Mouse (Mus musculus): ENCODE measurements around the gene A030005K14Rik. TPM values are rescaled to one million over a fixed set of nuclear protein-coding genes. Genes with fewer than 3 reads are reported as not detected.
A peak's percentile ranks its signal among the peaks of the same experiment; 100 is the strongest.

A030005K14Rik gene
- total RNA-seq (2014; fragmentation: Nextera tagmentation): not detected in 2 replicates
- total RNA-seq (2017): not detected in 2 replicates

DNA sequence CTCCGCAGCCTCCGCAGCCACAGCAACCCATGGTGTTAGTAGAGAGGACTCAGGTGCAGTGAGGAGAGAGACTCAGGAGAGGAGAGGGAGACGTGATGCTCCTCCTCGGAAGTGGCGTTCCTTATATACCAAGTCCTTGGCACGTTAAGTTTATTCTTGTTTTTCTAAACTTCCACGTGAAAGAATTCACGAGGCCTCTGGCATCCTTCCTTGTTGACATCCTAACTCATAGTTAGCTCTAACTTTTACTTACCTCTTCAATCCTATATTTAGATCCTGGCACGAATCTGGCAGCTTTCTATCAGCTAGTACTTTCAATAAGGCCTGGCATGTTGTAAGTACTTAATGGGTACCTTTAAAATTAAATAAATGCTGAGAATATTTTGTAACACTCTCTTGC lies at the start of gene A030005K14Rik:
TSS of gene A030005K14Rik (minus strand) at position 101 of the 400 bp plus-strand sequence.
- no peak for ATAC-seq (replicated peaks; ENCODE audit: low FRiP score, low TSS enrichment, poor library complexity, severe bottlenecking)

DNA sequence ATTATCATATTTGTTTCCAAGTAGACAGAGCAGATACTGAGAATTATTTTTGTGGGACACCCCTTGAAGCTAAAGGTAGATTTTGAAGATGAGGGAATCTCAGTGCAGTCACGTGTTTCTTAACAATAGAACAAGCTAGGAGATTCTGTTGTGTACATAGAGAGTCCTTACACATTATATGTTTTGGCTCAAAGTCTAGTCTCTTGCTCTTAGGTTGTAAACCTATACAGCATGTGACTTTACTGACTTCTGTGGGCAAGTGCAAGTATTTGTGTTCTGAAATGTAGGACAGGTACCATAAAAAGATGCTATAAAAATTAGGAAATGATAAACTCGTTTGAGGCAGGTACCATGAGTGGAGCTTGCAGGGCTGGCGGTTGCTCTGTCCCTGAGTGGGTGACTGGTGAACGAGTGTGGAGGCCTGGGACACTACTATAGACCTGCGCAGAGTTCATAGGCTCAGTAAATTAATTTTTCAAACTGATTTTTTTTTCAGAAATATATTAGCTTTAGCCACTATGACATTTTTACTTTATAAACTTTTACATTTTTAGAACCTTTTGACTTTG lies 48.3 kb upstream of the A030005K14Rik start:
- ATAC-seq (replicated peaks; ENCODE audit: low FRiP score, low TSS enrichment, poor library complexity, severe bottlenecking): no peak

DNA sequence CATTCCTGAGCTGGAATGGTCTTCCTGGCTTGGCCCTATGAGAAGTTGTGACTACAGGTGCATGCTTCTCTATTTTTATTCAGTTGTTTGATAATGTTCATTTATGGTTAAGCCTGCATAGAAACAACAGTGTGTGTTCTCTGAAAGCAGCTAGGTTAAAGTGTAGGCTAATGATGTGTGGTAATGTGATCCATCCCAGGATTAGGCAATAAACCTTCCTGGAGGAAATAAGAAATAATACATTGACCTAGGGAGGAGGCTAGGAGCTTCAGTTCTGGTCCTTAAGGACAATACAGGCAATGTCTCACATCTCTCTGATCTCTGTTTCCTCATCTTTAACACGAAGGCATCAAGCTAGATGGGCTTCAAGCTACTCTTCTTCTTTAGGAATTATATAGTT lies 46.3 kb upstream of the A030005K14Rik start:
- no peak for ATAC-seq (replicated peaks; ENCODE audit: low FRiP score, low TSS enrichment, poor library complexity, severe bottlenecking)

DNA sequence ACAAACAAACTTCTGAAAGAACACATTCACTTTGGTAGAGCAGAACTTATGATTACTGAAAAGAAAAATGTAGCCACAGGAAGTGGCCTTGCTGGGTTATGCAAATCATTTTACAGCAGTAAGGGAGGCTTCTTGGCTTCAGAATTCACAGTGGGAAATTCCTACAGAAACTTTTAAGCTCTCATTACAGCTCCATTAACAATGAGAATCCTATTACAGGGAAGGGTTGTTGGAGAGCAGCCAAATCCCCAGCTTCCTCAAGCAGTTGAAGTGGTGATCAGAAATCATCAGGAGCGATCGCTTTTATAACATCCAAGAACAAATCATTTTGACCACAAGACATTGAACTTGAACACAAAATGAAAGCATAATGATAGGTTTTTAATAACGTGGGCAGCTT lies 42.7 kb upstream of the A030005K14Rik start:
- no peak for ATAC-seq (replicated peaks; ENCODE audit: low FRiP score, low TSS enrichment, poor library complexity, severe bottlenecking)

DNA sequence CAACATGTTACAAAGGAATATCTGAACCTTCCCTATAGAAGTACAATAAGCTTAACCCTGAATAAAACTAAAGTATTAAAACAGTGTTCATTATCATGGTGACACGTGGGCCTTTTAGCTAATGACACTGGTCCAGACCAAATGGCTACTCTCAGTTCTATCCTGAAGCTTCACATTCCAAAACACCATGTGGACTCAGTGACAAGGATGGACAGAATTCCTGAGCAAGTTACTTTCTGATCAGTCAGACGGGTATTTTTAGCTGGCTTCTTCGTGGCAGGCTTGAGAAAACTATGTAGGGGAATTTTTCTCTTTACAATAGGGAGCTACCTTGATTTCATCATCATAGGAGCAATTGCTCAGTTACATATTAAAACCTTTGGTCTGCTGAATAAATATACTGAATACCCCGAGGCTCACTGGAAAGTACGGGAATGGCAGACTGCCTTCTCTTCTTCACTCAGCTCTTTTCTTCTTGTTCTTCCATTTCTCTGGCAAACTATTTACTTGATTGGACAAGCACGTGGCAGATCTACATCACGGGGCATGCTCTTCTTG lies 40.5 kb upstream of the A030005K14Rik start:
- ATAC-seq (replicated peaks; ENCODE audit: low FRiP score, low TSS enrichment, poor library complexity, severe bottlenecking): no peak

DNA sequence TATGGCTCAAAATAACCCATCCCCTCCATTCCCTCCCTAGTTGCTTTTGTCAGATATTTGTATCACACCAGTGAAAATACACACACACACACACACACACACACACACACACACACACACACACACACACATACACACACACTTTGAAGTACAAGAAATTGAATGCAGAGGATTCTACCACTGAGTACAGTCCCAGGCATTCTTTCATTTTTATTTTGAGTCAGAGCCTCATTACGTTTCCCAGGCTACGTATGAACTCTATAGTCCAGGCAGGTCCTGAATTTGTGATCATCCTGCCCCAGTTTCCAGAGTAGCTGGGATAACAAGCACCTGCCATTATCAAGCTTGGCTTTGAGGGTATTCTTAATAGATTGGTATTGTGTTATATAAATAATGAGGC lies 40.0 kb upstream of the A030005K14Rik start:
- ATAC-seq (replicated peaks; ENCODE audit: low FRiP score, low TSS enrichment, poor library complexity, severe bottlenecking): no peak

DNA sequence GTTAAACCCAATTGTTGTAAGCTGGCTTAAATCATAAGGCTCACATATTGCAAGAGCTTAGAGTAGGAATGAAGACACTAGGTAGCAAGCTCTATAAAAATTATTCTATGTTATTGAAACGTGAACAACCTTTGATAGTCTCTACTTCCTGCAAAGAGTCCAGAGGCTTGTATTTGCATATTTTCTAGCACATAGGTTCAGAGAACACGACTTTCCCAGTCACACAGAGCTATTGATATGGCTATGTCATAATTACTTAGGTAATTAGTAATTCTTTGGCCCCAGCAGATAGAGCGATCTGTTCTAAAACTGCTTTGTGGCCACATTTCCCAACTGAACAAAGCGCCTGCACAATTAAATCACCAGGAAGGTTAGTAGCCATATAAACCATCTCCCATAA lies 37.8 kb upstream of the A030005K14Rik start:
- ATAC-seq (replicated peaks; ENCODE audit: low FRiP score, low TSS enrichment, poor library complexity, severe bottlenecking): no peak

DNA sequence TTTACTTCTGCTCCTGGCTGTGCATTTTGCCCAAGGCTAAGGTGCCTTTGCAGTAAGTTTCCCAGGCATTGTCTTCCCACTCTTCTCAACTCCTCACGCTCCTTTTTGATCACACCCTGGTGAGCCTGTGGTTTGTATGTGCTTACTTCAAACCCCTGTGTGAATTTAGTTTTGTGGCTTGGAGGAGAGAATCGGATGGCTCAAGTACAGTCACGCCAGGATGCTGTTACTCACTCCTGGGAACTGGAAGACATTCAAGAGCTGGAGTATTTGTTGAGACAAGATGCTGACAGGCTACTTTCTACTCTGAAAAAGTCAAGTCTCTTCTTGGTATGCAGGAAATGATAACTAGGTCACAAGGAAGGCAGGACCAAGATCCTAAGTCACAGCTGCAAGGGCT lies 32.1 kb upstream of the A030005K14Rik start:
- no peak for ATAC-seq (replicated peaks; ENCODE audit: low FRiP score, low TSS enrichment, poor library complexity, severe bottlenecking)

DNA sequence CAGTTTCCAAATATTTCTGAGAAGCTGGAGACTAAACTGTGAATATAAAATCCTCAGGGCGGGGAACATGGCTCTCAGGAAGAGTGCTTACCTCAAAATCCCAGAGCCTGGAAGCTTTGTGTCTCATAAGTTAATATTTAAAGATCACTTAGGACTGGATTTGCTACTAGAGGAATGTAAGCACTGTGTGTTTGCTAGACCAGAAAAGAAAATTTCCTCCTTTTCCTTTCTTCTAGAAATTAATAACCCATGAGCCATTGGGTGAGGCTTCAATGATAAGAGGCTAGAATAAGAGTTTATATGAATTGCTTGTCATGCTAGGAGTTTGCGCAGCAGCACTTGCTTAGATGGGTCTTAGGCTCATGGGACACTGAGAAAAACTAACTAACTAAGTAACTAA lies 25.6 kb upstream of the A030005K14Rik start:
- ATAC-seq (replicated peaks; ENCODE audit: low FRiP score, low TSS enrichment, poor library complexity, severe bottlenecking): no peak

DNA sequence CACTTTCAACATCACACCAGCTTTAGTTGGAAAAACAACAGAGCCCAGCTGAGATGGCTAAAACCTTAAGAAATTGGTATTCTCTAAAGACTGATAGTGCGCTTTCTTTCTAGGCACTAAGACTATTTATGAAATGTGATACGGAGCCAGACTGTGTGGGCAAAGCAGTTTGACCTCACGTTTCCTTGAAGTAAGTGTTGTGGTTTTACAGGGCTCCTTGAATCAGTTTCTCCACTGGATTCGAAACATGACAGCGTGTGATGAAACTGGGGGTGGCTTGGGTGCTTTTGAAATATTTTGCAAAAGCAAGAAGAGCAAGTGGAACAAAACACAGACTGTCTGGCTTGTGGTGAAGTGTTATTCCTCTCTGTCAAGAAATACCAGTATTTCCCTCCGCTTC lies 17.8 kb upstream of the A030005K14Rik start:
- no peak for ATAC-seq (replicated peaks; ENCODE audit: low FRiP score, low TSS enrichment, poor library complexity, severe bottlenecking)

DNA sequence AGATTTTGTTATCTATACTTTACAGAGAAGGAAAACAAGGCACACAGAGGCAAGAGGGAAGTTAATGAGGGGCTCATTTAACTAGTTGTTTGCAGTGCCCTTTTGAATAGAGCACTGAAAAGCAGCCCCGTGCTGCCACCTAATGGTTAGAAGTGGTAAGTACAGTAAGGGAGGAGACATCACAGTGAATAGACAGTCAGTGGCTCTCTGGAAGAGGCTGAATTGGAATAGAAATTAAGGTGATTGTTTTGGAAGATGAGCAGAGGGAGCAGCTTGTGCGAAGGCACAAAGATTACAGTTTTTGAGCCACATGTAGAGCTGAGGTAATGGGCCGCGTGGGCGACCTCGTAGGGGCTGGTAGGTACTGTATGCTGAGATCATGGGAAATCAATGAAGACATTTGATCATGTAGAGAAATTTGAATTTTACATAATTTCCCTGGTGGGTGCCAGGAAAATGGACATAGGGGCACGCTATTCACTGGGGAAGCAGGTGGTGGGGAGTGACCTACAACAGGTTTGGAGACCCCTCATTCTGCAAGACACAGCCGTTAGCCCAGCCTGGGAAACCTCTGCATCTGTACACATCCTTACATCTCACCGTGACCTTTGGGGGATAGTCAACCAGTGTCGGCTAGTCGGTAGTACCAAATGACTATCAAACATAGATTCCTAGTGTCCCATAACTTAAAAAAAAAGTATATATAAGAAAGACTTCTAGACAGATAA lies 17.2 kb upstream of the A030005K14Rik start:
- peak; percentile 90 for ATAC-seq (replicated peaks; ENCODE audit: low FRiP score, low TSS enrichment, poor library complexity, severe bottlenecking)

DNA sequence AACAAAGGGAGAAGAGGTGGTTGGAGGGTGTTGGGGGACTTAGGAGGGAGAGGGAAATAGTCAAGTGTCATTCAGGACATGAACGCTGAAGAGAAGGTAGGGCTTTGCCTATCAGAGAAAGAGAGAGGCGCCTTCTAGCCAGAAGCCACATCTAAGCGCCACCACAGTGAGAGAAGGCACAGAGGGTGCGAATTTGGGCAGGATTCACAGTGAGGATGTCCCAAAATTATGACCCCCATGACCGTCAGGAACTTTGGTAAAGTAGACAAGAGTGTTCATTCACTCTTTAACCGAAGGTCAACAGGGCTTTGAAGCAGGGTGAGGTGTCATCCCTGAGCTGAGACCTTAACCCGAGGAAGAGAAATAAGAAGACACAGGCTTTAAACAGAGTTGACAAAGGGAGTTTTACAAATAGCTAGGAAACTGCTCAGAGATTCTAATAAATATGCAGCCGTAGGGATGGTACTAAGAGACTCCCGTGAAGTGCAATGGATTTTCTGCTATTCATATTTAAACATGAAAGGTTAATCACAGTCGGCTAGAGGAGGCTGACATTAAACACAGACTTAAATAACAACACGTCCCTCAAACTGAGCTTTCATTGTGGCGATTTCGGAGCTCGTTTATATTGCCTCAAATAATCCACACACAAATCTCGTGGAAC lies 16.5 kb upstream of the A030005K14Rik start:
- no peak for ATAC-seq (replicated peaks; ENCODE audit: low FRiP score, low TSS enrichment, poor library complexity, severe bottlenecking)

DNA sequence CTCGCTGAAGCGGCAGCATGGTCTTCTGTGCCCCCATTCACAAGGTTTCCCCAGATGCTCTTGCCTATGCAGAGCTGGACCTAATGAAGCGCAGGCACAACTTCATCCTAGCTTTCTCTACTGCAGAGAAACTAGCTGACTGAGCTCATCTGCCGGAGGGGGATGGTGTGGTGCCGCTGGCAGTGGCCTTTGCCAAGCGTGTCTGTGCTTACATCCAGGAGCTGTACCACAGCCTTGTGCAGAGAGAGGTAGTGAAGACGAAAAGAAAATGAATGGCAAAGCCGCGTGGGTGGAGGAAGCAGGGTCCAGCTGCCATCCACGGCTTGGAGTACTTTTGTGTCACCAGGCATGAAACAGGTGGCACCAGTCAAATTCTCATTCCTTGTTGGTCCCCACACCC lies 8.0 kb upstream of the A030005K14Rik start:
- ATAC-seq (replicated peaks; ENCODE audit: low FRiP score, low TSS enrichment, poor library complexity, severe bottlenecking): no peak

DNA sequence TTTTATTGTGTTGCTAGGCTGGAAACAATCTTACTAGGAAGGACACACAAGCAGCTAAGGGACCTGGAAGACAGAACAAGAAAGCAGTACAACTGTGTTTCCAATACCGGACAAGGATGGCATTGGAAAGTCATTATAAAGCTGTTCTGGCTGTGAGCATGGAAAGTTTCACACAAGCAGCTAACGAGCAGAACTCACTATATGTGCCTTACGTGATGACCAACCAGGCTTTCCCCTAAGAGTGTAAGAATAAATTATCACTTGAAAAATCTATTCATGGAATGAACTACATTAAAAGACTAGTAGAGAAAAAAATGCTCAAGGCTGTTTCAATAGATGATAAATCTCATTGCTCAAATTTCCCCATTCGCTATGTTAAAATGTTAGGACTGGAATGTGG lies 7.4 kb upstream of the A030005K14Rik start:
- ATAC-seq (replicated peaks; ENCODE audit: low FRiP score, low TSS enrichment, poor library complexity, severe bottlenecking): no peak

DNA sequence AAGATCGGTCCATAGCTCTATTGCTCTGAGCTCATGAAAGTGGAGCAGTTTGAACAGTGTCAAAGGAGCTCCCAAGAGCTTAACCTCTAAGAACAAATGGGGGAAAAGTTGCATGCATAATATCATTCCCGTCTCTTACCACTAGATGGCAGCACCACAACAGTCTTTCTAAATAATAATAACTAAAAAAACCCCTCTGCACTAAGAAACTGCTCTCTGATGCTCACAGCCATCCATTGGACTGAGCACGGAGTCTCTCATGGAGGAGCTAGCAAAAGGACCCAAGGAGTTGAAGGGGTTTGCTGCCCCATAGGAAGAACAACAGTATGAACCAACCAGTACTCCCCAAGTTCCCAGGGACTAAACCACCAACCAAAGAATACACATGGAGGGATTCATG lies 5.7 kb upstream of the A030005K14Rik start:
- ATAC-seq (replicated peaks; ENCODE audit: low FRiP score, low TSS enrichment, poor library complexity, severe bottlenecking): no peak

DNA sequence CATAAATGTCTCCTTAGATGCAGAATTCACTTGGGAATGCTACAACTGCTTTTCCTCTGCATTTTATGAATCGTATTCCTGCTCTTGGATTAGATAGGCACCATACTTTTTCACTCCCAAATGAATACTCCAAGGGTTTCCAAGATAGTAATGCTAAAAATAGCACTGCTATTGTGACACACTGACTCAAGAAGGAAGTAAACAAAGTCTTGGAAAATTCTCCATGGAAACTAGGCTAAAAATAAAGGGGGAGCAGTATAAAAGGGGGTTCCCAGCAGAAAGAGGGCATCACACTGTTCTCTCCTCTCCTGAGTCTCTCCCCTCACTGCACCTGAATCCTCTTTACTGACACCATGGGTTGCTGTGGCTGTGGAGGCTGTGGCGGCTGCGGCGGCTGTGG lies 1.5 kb upstream of the A030005K14Rik start, which contains the start of gene Krtap28-13:
TSS of gene Krtap28-13 (plus strand) at position 288 of the 400 bp plus-strand sequence.
- ATAC-seq (replicated peaks; ENCODE audit: low FRiP score, low TSS enrichment, poor library complexity, severe bottlenecking): no peak

DNA sequence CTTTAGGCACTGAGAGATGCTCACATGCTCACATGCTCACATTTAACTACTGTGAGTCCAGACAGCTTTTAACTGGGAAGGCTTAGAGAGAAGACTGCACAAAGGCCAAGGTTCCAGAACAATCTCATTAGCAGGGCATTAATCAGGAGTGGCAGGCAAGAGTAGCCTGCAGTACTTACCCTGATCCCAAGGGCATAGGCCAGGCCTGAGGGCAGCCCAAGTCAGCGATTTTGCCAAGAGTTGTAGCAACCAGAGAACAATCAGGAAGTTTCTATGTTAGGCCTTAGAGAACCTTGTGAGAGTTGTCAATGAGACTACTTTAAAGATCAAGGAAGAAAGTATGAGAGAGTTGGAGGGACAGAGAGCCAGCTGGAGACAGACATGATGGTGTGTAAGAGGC lies 697 bp downstream of the A030005K14Rik start:
- ATAC-seq (replicated peaks; ENCODE audit: low FRiP score, low TSS enrichment, poor library complexity, severe bottlenecking): no peak

DNA sequence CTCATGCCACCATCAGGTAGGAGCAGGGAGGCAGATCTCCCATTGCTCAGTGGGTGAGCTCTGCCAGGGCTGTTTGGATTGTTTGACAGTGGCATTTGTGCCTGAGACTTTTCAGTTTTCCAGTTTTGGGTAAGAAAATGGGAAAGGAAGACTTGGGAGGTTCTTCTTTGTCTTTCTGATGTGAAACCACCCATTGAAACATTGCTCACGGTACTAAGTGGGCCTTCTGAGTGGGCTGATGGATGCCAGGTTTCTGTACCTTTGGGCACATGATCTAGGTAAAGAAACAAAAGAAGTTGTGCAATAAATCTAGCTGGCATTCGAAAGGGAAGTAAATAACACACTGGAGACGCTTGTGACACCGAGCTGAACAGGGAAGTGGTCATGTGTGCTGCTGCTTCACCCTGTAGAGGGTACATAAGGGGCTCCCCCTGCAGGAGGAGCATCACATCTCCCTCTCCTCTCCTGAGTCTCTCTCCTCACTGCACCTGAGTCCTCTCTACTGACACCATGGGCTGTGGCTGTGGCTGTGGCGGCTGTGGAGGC lies 14.2 kb downstream of the A030005K14Rik start, which contains the start of gene Gm47969:
TSS of gene Gm47969 (plus strand) at position 51 of the 546 bp plus-strand sequence.
- no peak for ATAC-seq (replicated peaks; ENCODE audit: low FRiP score, low TSS enrichment, poor library complexity, severe bottlenecking)

DNA sequence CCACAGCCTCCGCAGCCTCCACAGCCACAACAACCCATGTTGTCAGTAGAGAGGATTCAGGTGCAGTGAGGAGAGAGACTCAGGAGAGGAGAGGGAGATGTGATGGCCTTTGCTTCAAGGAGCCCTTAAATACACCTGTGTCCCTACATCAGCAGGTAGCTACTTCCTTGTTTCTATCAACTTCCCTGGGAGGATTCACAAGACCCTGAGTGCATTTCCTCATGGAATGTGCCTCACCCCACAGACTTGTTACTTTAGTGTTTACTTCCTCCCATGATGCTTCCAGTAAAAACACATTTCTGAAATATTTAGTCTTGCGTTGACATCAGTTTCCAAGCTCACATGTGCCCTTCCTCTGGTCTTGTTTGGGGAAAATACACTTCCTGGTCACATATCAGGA lies 16.8 kb downstream of the A030005K14Rik start, which contains the start of gene Krtap28-10:
TSS of gene Krtap28-10 (minus strand) at position 101 of the 400 bp plus-strand sequence.
- ATAC-seq (replicated peaks; ENCODE audit: low FRiP score, low TSS enrichment, poor library complexity, severe bottlenecking): no peak

DNA sequence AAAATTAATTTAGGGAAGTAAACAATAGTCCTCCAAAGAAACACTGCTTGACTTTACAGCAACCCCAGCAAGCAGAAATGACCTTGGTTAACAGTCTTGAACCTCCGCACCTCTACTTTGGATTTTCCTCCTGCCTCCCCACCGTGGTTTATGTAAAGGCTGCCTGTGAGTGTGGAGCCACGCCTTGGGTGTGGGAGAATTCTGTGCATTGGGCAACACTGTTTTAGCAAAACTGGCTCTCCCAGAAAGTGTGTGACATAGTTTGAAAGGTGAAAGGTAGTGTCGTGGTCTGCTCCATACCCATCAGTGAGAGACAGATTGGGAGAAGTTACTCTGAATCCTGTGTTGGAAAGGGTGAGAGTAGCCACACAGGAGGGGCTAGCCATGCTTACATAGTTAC lies 20.1 kb downstream of the A030005K14Rik start:
- ATAC-seq (replicated peaks; ENCODE audit: low FRiP score, low TSS enrichment, poor library complexity, severe bottlenecking): no peak

All from megakaryocyte-erythroid progenitor cell, adult 5-6 weeks (primary cell).